Mouse (Mus musculus) hematopoietic stem cell, adult 5-6 weeks (primary cell): ENCODE results near the gene Gm17268. TPM values are rescaled to one million over a fixed set of nuclear protein-coding genes. Genes with fewer than 3 reads are reported as not detected.

Source experiments
- ATAC-seq, 2 experiments: fragments of 125-278 bp in 1 of 2; replicated peaks in 1 of 2; 2 replicates each; pipeline ENCODE4 v1.8.0; 2016 to 2017; ENCODE audit warnings: inconsistent platforms in 2 of 2, mild to moderate bottlenecking in 2 of 2, moderate number of reproducible peaks in 2 of 2, low read depth in 1 of 2, moderate TSS enrichment in 1 of 2; ENCODE audit not compliant: low FRiP score in 2 of 2, poor library complexity in 2 of 2, severe bottlenecking in 2 of 2, insufficient read depth in 1 of 2, low TSS enrichment in 1 of 2
- total RNA-seq: library from RNA; stranded (forward); fragments of 172-1452, 232-1000 nt; gene quantifications from 2 replicates; pipeline ENCODE4 v1.2.3, GENCODE M21; 2017

The Gm17268 gene
- total RNA-seq, 1 experiment from 2014 or later = not detected

- ATAC-seq = peak in 1 of 2 experiments; percentile 39; a peak in 2 of 4 replicates
These were observed 33.6 kb downstream of the Gm17268 start for GRCm38 (mm10) chr11:82004810-82005209.

- ATAC-seq = no peak
These were observed 37.8 kb downstream of the Gm17268 start for GRCm38 (mm10) chr11:82000581-82000980.

GRCm38 (mm10) chr11:81999469-81999868 lies 38.9 kb downstream of the Gm17268 start:
- no peak for ATAC-seq

GRCm38 (mm10) chr11:81998646-81999045 lies 39.7 kb downstream of the Gm17268 start:
- no peak for ATAC-seq

GRCm38 (mm10) chr11:81997085-81997484 lies 41.3 kb downstream of the Gm17268 start:
- no peak for ATAC-seq

GRCm38 (mm10) chr11:81996172-81996841 lies 42.1 kb downstream of the Gm17268 start:
- ATAC-seq = peak; percentile 71 to 87; a peak in 3 of 4 replicates

GRCm38 (mm10) chr11:81983146-81983545 lies 55.2 kb downstream of the Gm17268 start:
- peak; percentile 62 to 66; a peak in 3 of 4 replicates for ATAC-seq

GRCm38 (mm10) chr11:81982191-81982590 lies 56.2 kb downstream of the Gm17268 start:
- ATAC-seq = no peak

Other genes with a start within 250 kb of the Gm17268 start
- not detected in 2 replicates for gene 5530401A14Rik, start 177.9 kb downstream of the Gm17268 start, total RNA-seq
- not detected in 2 replicates for gene Asic2, start 70.1 kb downstream of the Gm17268 start, total RNA-seq
- gene Ccl2, start 3.0 kb downstream of the Gm17268 start, total RNA-seq = 3.8 and 5.8 TPM in 2 replicates
- not detected in 2 replicates for gene Ccl7, start 7.2 kb upstream of the Gm17268 start, total RNA-seq
- not detected in 2 replicates for gene Ccl11, start 19.3 kb upstream of the Gm17268 start, total RNA-seq
- gene Ccl12, start 63.3 kb upstream of the Gm17268 start, total RNA-seq = not detected in 2 replicates
- not detected in 2 replicates for gene Ccl8, start 76.6 kb upstream of the Gm17268 start, total RNA-seq